Mouse (Mus musculus) left cerebral cortex, adult 2 months (tissue): Measurements from ENCODE around the gene Lats1. TPM values are rescaled to one million over a fixed set of nuclear protein-coding genes. Genes with fewer than 3 reads are reported as not detected.
"Not testable (repeated sequence)": the region's sequence is repeated elsewhere in the genome, so short reads cannot be mapped to it uniquely, and the experiment has no call there.

Experiments
- DNase-seq, 2 experiments: peaks; one replicate each; pipeline ENCODE4 v3.0.0; 2021 to 2022; ENCODE audit warnings: low spot score in 2 of 2, mixed read lengths in 1 of 2; ENCODE audit errors: extremely low spot score in 1 of 2
- H3K27ac ChIP-seq: fragments of 200-600 bp; 2 replicates; pipeline ENCODE4 v1.8.1; 2022
- H3K4me3 ChIP-seq: fragments of 200-600 bp; 2 replicates; pipeline ENCODE4 v1.8.1; 2022
- CTCF ChIP-seq: fragments of 200-600 bp; IDR thresholded peaks from 2 replicates; pipeline ENCODE4 v1.8.1; 2022; ENCODE audit warnings: antibody characterized with exemption, mild to moderate bottlenecking, moderate library complexity
- intact Hi-C: fragments of 180-260 bp; cut with DNase I; formaldehyde crosslinking; loops from one replicate; pipeline ENCODE4 v1.15.1; 2025
- total RNA-seq, 2 experiments: library from RNA; stranded (reverse); gene quantifications; 2 replicates each; pipeline ENCODE4 v1.2.3; 2021

The Lats1 gene
- total RNA-seq, 2 experiments from 2014 or later, result 31.9 to 32.0 TPM

DNA sequence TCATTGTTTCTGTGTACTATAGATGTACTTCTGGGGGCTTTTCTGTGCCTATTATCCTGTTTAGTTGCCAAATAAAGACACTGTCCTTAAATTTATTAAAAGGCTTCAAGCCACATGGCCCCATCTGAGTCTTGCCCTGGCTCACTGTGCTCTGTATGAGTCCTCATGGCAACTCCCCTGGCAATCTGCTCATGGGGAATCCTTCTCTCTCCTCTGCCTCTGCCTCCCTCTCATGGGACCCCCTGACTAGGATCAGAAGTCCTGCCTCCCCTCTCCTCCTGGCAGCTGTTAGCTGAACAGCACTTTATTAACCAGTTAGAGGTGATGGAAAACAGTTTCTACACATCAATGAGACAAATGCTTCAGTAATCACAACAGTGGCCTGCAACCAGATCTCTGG is 50.6 kb downstream of the Lats1 start:
- intact Hi-C loops, result no loop called here
- no peak for DNase-seq
- TF ChIP-seq CTCF, result no peak
- no peak overlapping the region for H3K27ac ChIP-seq
- H3K4me3 ChIP-seq, result no peak overlapping the region

DNA sequence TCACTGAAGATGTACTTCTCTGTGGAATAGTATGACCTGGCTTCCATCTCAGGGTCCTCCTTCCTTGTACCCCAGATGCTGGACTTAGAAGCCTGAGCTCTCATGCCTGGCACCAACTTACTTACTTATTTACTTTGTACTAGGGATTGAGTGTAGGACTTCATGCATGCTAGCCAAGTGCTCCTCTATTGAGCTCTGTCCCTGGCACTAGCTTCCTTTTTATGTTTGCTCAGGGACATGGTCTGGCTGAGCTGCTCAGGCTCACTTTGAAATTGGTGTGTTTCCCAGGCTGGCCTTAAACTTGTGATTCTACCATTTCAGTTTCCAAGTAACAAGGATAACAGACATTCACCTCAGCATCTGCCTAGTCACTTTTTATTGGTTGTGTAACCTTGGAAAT is 56.1 kb downstream of the Lats1 start:
- Histone ChIP-seq H3K4me3 (no peak overlapping the region), H3K27ac (no peak overlapping the region)
- DNase-seq, result no peak
- intact Hi-C loops, result no loop called here
- TF ChIP-seq CTCF, result no peak

DNA sequence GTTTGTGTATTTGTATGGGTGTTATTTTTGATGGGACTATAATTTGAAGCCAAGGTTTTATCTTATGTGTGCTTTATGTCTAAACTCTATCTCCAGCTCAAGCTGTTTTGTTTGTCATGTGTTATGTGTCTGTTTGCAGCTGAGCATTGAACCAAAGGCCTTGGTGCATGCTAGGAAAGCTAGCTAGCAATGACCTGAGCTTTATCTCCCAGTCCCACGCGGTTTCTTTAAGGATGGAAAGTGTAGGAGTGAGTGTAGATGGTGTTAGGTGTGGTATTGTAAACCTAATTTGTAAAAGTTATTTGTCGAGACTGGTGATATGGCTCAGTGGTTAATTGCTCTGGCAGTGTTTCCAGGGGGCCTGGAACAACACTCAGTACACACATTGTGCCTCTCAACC is 56.9 kb downstream of the Lats1 start:
- intact Hi-C loops, result no loop called here
- DNase-seq, result no peak
- no peak overlapping the region for H3K4me3 ChIP-seq
- TF ChIP-seq CTCF, result no peak
- no peak overlapping the region for H3K27ac ChIP-seq

DNA sequence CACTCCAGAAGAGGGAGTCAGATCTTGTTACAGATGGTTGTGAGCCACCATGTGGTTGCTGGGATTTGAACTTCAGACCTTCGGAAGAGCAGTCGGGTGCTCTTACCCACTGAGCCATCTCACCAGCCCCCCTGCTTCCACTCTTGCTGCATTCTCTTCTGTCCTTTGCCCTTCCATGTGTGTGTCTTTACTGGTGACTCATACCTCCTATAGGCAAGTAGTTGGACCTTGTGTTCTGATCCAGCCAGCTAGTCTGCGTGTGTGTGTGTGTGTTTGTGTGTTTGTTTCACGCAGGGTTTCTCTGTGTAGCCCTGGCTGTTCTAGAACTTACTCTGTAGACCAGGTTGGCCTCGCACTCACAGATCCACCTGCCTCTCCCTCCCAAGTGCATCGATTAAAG is 64.5 kb downstream of the Lats1 start:
- H3K27ac ChIP-seq, intact Hi-C loops, DNase-seq, H3K4me3 ChIP-seq: not testable (repeated sequence)

DNA sequence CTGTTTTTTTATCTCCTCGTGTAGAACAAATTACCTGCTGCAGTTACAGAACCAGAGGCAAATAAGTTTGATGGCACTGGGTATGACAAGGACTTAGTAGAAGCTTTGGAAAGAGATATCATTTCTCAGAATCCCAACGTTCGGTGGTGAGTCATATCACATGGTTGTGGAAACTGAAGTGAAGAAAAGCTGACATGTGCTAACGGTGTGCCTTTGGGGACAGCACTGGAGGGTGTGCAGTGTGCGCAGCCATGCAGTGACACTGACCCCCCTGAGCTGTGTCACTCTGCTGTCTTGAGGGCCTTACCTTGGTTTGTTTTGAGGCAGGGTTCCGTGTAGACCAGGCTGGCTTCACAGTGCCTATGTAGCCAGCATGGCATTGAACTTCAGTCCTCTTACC is 67.7 kb downstream of the Lats1 start:
- TF ChIP-seq CTCF, result no peak
- intact Hi-C loops, result no loop called here
- no peak overlapping the region for H3K27ac ChIP-seq
- DNase-seq, result no peak
- H3K4me3 ChIP-seq, result no peak overlapping the region

DNA sequence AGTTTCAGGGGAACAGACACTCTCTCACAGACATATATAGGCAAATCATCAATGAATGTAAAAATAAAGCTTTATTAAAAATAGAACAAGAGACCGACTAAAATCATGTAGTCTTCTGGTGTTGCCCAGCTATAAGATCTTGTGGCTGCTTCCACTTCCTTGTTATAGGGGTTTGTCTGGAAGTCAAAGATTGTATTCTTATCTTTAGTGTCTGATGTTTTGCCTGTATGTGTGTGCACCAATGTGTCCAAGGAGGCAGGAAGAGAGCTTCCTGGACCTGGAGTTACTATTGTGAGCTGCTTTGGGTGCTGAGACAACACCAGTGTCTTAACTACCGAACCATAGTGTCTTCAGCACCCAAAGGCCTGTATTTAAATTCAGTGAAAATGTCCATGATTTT is 76.5 kb downstream of the Lats1 start:
- TF ChIP-seq CTCF, result no peak
- DNase-seq, result no peak
- Histone ChIP-seq H3K27ac (no peak overlapping the region), H3K4me3 (no peak overlapping the region)
- intact Hi-C loops, result no loop called here

Other genes starting within 250 kb of the Lats1 start
- gene Ulbp1, start 207.6 kb upstream of the Lats1 start, total RNA-seq, result under 1 TPM in 1 of 2 experiments, not detected in 1; 0.07 TPM
- gene Lrp11, start 91.4 kb upstream of the Lats1 start, total RNA-seq, result 100 to 1,000 TPM; 149 TPM
- gene Nup43, start 13.7 kb upstream of the Lats1 start, total RNA-seq, result 1 to 10 TPM; 5.2 to 5.6 TPM
- 100 to 1,000 TPM; 183 to 205 TPM for gene Pcmt1, start 78 bp upstream of the Lats1 start, total RNA-seq
- 10 to 100 TPM; 16.8 to 18.5 TPM for gene Katna1, start 44.8 kb downstream of the Lats1 start, total RNA-seq
- 10 to 100 TPM; 15.8 to 18.7 TPM for gene Ginm1, start 111.6 kb downstream of the Lats1 start, total RNA-seq
- 10 to 100 TPM; 32.5 to 33.5 TPM for gene Ppil4, start 111.7 kb downstream of the Lats1 start, total RNA-seq
- gene Zc3h12d, start 151.3 kb downstream of the Lats1 start, total RNA-seq, result under 1 TPM in 1 of 2 experiments, not detected in 1; 0.07 TPM